Mouse (Mus musculus): ENCODE data around the gene Cntrl. TPM values are rescaled to one million over a fixed set of nuclear protein-coding genes. Genes with fewer than 3 reads are reported as not detected.
A peak's percentile ranks its signal among the peaks of the same experiment; 100 is the strongest.

The Cntrl gene
- polyA plus RNA-seq, 1 experiment from 2014 or later: 21.3 TPM

GRCm38 (mm10) chr2:35183115-35183673 is 73.9 kb downstream of the Cntrl start:
- Histone ChIP-seq H3K9me3 (replicated peaks) (no peaks in the 10 kb centered on the region), H3K4me2 (replicated peaks) (no peak overlapping the region), H3K9ac (no peak overlapping the region), H3K4me3 (no peak overlapping the region), H3K27ac (no peak overlapping the region), H3K36me3 (peaks cover 50% of the 10 kb centered on the region), H3K27me3 (no peaks in the 10 kb centered on the region), H3K4me1 (no peaks in the 10 kb centered on the region)
- no peak for ATAC-seq (ENCODE audit: low FRiP score)
- 91% methylated on average over 6 of the region's 6 CpGs for WGBS

GRCm38 (mm10) chr2:35188929-35189328 is 79.6 kb downstream of the Cntrl start:
- no peak overlapping the region for H3K4me2 ChIP-seq (replicated peaks)
- H3K4me1 ChIP-seq: no peaks in the 10 kb centered on the region
- no peak overlapping the region for H3K9ac ChIP-seq
- WGBS: 84% methylated on average over 5 of the region's 5 CpGs
- H3K4me3 ChIP-seq: no peak overlapping the region
- ATAC-seq (ENCODE audit: low FRiP score): no peak
- H3K36me3 ChIP-seq: peaks cover 29% of the 10 kb centered on the region
- H3K9me3 ChIP-seq (replicated peaks): no peaks in the 10 kb centered on the region
- H3K27me3 ChIP-seq: no peaks in the 10 kb centered on the region
- H3K27ac ChIP-seq: no peak overlapping the region

- no peaks in the 10 kb centered on the region for H3K27me3 ChIP-seq
- peaks cover 14% of the 10 kb centered on the region for H3K36me3 ChIP-seq
- H3K9me3 ChIP-seq (replicated peaks): no peaks in the 10 kb centered on the region
- H3K4me2 ChIP-seq (replicated peaks): no peak overlapping the region
- no peak for ATAC-seq (ENCODE audit: low FRiP score)
- no peak overlapping the region for H3K27ac ChIP-seq
- no peak overlapping the region for H3K4me3 ChIP-seq
- WGBS: 75% methylated on average over 1 of the region's 1 CpGs
- no peak overlapping the region for H3K9ac ChIP-seq
- H3K4me1 ChIP-seq: peaks cover 8% of the 10 kb centered on the region
Observed at GRCm38 (mm10) chr2:35193976-35194375, 84.7 kb downstream of the Cntrl start.

- WGBS: 85% methylated on average over 6 of the region's 6 CpGs
- H3K4me1 ChIP-seq: peaks cover 16% of the 10 kb centered on the region
- no peak for ATAC-seq (ENCODE audit: low FRiP score)
- no peak overlapping the region for H3K4me3 ChIP-seq
- no peaks in the 10 kb centered on the region for H3K27me3 ChIP-seq
- no peak overlapping the region for H3K9ac ChIP-seq
- H3K9me3 ChIP-seq (replicated peaks): no peaks in the 10 kb centered on the region
- no peak overlapping the region for H3K27ac ChIP-seq
- no peak overlapping the region for H3K4me2 ChIP-seq (replicated peaks)
- no peaks in the 10 kb centered on the region for H3K36me3 ChIP-seq
Observed at GRCm38 (mm10) chr2:35195626-35196544, 86.6 kb downstream of the Cntrl start.

- Histone ChIP-seq H3K9me3 (replicated peaks) (no peaks in the 10 kb centered on the region), H3K4me3 (peak overlapping the region; percentile 100), H3K27me3 (no peaks in the 10 kb centered on the region), H3K27ac (no peak overlapping the region; the same call in 1 of the 2 replicates), H3K9ac (peak overlapping the region; percentile 99), H3K4me2 (replicated peaks) (peak overlapping the region; percentile 87), H3K4me1 (peaks cover 16% of the 10 kb centered on the region), H3K36me3 (no peaks in the 10 kb centered on the region)
- 22% methylated on average over 5 of the region's 5 CpGs for WGBS
- no peak for ATAC-seq (ENCODE audit: low FRiP score)
Observed at GRCm38 (mm10) chr2:35199541-35199940, 90.2 kb downstream of the Cntrl start.

- Histone ChIP-seq H3K27ac (peak overlapping the region; percentile 97), H3K36me3 (no peaks in the 10 kb centered on the region), H3K27me3 (no peaks in the 10 kb centered on the region), H3K4me2 (replicated peaks) (peak overlapping the region; percentile 87), H3K9ac (peak overlapping the region; percentile 99), H3K4me3 (peak overlapping the region; percentile 100), H3K4me1 (peaks cover 16% of the 10 kb centered on the region), H3K9me3 (replicated peaks) (no peaks in the 10 kb centered on the region)
- WGBS: under 1% methylated on average over 81 of the region's 90 CpGs
- peak; percentile 82 for ATAC-seq (ENCODE audit: low FRiP score)
Observed at GRCm38 (mm10) chr2:35199971-35200897, 90.9 kb downstream of the Cntrl start.

- 0% methylated on average over 40 of the region's 47 CpGs for WGBS
- peak within 1 kb of the TSS; percentile 97 for H3K27ac ChIP-seq
- H3K4me2 ChIP-seq (replicated peaks): peak within 1 kb of the TSS; percentile 87
- ATAC-seq (ENCODE audit: low FRiP score): peak; percentile 97
- H3K4me3 ChIP-seq: peak within 1 kb of the TSS; percentile 100
- no peaks in the 10 kb centered on the region for H3K27me3 ChIP-seq
- peaks cover 15% of the 10 kb centered on the region for H3K4me1 ChIP-seq
- no peaks in the 10 kb centered on the region for H3K9me3 ChIP-seq (replicated peaks)
- no peaks in the 10 kb centered on the region for H3K36me3 ChIP-seq
- H3K9ac ChIP-seq: peak within 1 kb of the TSS; percentile 99
Observed at GRCm38 (mm10) chr2:35200898-35201668, 91.8 kb downstream of the Cntrl start, which contains the start of gene Rab14. Rab14 (minus strand) TSS chr2:35201120.

- Histone ChIP-seq H3K27me3 (no peaks in the 10 kb centered on the region), H3K4me1 (peaks cover 9% of the 10 kb centered on the region), H3K27ac (no peak overlapping the region), H3K36me3 (no peaks in the 10 kb centered on the region), H3K4me3 (no peak overlapping the region), H3K9me3 (replicated peaks) (no peaks in the 10 kb centered on the region), H3K9ac (no peak overlapping the region), H3K4me2 (replicated peaks) (no peak overlapping the region)
- no peak for ATAC-seq (ENCODE audit: low FRiP score)
Observed at GRCm38 (mm10) chr2:35203729-35204128, 94.4 kb downstream of the Cntrl start.

GRCm38 (mm10) chr2:35206761-35207160 is 97.5 kb downstream of the Cntrl start:
- Histone ChIP-seq H3K9ac (no peak overlapping the region), H3K4me3 (no peak overlapping the region), H3K27ac (no peak overlapping the region), H3K9me3 (replicated peaks) (no peaks in the 10 kb centered on the region), H3K36me3 (no peaks in the 10 kb centered on the region), H3K4me2 (replicated peaks) (no peak overlapping the region), H3K27me3 (no peaks in the 10 kb centered on the region), H3K4me1 (no peaks in the 10 kb centered on the region)
- 91% methylated on average over 3 of the region's 3 CpGs for WGBS
- no peak for ATAC-seq (ENCODE audit: low FRiP score)

- Histone ChIP-seq H3K36me3 (no peaks in the 10 kb centered on the region), H3K9ac (no peak overlapping the region), H3K27me3 (no peaks in the 10 kb centered on the region), H3K4me3 (no peak overlapping the region), H3K9me3 (replicated peaks) (no peaks in the 10 kb centered on the region), H3K4me2 (replicated peaks) (no peak overlapping the region), H3K4me1 (no peaks in the 10 kb centered on the region), H3K27ac (no peak overlapping the region)
- 86% methylated on average over 3 of the region's 3 CpGs for WGBS
- no peak for ATAC-seq (ENCODE audit: low FRiP score)
Observed at GRCm38 (mm10) chr2:35208054-35208453, 98.8 kb downstream of the Cntrl start.

GRCm38 (mm10) chr2:35208931-35209665 is 99.8 kb downstream of the Cntrl start:
- no peaks in the 10 kb centered on the region for H3K36me3 ChIP-seq
- H3K4me3 ChIP-seq: no peak overlapping the region
- no peaks in the 10 kb centered on the region for H3K9me3 ChIP-seq (replicated peaks)
- no peak overlapping the region for H3K27ac ChIP-seq
- H3K27me3 ChIP-seq: no peaks in the 10 kb centered on the region
- no peak for ATAC-seq (ENCODE audit: low FRiP score)
- H3K9ac ChIP-seq: no peak overlapping the region
- H3K4me2 ChIP-seq (replicated peaks): no peak overlapping the region
- 82% methylated on average over 8 of the region's 8 CpGs for WGBS
- H3K4me1 ChIP-seq: no peaks in the 10 kb centered on the region
